Mouse (Mus musculus) lung, postnatal 0 days (tissue): ENCODE measurements around the gene Gfod1.

ENCODE experiments used
- CTCF ChIP-seq: IDR thresholded peaks from 2 replicates; pipeline ENCODE4 v1.5.1; 2016; ENCODE audit warnings: antibody characterized with exemption, mild to moderate bottlenecking
- EP300 ChIP-seq: IDR thresholded peaks from 2 replicates; pipeline ENCODE4 v1.6.1; 2016; ENCODE audit warnings: antibody characterized with exemption, mild to moderate bottlenecking, control low read depth

DNA sequence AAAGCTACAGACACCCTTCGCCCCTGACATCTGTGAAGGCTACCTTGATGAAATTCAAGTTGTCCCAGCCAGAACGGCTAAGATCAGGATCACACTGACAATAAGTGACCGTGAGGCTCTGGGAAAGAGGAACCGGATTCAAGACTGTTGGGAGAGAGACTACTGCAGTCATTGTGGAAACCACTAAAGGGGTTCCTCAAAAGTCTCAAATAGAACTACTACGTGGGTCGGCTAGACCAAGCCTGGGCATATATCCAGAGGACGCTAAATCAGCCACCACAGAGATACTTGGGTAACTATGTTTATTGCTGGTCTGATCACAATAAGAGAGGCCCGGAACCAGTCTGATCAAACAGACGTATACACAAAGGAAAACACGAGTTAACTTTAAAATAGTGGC, 37.6 kb downstream of the Gfod1 start:
- TF ChIP-seq CTCF (no peak), EP300 (no peak)
